Mouse (Mus musculus) neural tube, embryonic 13.5 days (tissue): Measurements from ENCODE around the gene Smoc2. TPM values are rescaled to one million over a fixed set of nuclear protein-coding genes. Genes with fewer than 3 reads are reported as not detected.

Experiments
- ATAC-seq: fragments of 200-750 bp; cut with Nextera tagmentation; 2 replicates; pipeline ENCODE4 v1.8.0; 2017; ENCODE audit warnings: low read depth, mild to moderate bottlenecking, moderate TSS enrichment, moderate library complexity
- H3K27ac ChIP-seq: fragments of 300-500 bp; sonication (generic); replicated peaks from 2 replicates; pipeline ENCODE4 v1.5.1; 2015; ENCODE audit warnings: moderate library complexity, mild to moderate bottlenecking, inconsistent platforms
- H3K27me3 ChIP-seq: fragments of 300-500 bp; sonication (generic); 2 replicates; pipeline ENCODE4 v1.6.1; 2015; ENCODE audit warnings: mild to moderate bottlenecking, inconsistent platforms
- H3K36me3 ChIP-seq: fragments of 300-500 bp; sonication (generic); 2 replicates; pipeline ENCODE4 v1.6.1; 2015; ENCODE audit warnings: mild to moderate bottlenecking, inconsistent platforms
- H3K4me1 ChIP-seq: fragments of 300-500 bp; sonication (generic); replicated peaks from 2 replicates; pipeline ENCODE4 v1.6.1; 2015; ENCODE audit warnings: inconsistent platforms
- H3K4me2 ChIP-seq: fragments of 300-500 bp; sonication (generic); 2 replicates; pipeline ENCODE4 v1.6.1; 2015; ENCODE audit warnings: inconsistent platforms, mild to moderate bottlenecking, moderate library complexity
- H3K4me3 ChIP-seq: fragments of 300-500 bp; sonication (generic); 2 replicates; pipeline ENCODE4 v1.5.1; 2015; ENCODE audit warnings: mild to moderate bottlenecking, inconsistent platforms
- H3K9ac ChIP-seq: fragments of 300-500 bp; sonication (generic); 2 replicates; pipeline ENCODE4 v1.6.1; 2015; ENCODE audit warnings: moderate library complexity, mild to moderate bottlenecking, inconsistent platforms
- H3K9me3 ChIP-seq: fragments of 300-500 bp; sonication (generic); 2 replicates; pipeline ENCODE4 v1.6.1; 2016; ENCODE audit warnings: inconsistent platforms
- WGBS: fragments of 180-500 bp; shearing (Covaris S2); methylation state at CpG from one replicate; pipeline ENCODE4 v1.1.7; 2015; 5-methylcytosine and 5-hydroxymethylcytosine counted together
- polyA plus RNA-seq: library from polyadenylated mRNA; unstranded; fragments of >200 nt; fragmentation: Nextera tagmentation; extraction: Ambion mirVana; gene quantifications from 2 replicates; pipeline ENCODE4 v1.2.1, GENCODE M21; 2015

The Smoc2 gene
- polyA plus RNA-seq, 1 experiment from 2014 or later = 5.8 TPM

- no peak for ATAC-seq
- no peaks in the 10 kb centered on the region for H3K36me3 ChIP-seq
- 74% methylated on average over 4 of the region's 4 CpGs for WGBS
- no peaks in the 10 kb centered on the region for H3K9me3 ChIP-seq
- H3K9ac ChIP-seq = no peak overlapping the region
- H3K27me3 ChIP-seq = no peaks in the 10 kb centered on the region
- H3K4me3 ChIP-seq = no peak overlapping the region
- no peak overlapping the region for H3K4me2 ChIP-seq
- no peaks in the 10 kb centered on the region for H3K4me1 ChIP-seq
- no peak overlapping the region for H3K27ac ChIP-seq
Measured at GRCm38 (mm10) chr17:14249595-14249994, 29.7 kb upstream of the Smoc2 start.

GRCm38 (mm10) chr17:14250401-14250800 lies 28.9 kb upstream of the Smoc2 start:
- Histone ChIP-seq H3K36me3 (no peaks in the 10 kb centered on the region), H3K4me2 (no peak overlapping the region), H3K27me3 (no peaks in the 10 kb centered on the region), H3K27ac (no peak overlapping the region), H3K4me3 (no peak overlapping the region), H3K9ac (no peak overlapping the region), H3K4me1 (no peaks in the 10 kb centered on the region), H3K9me3 (no peaks in the 10 kb centered on the region)
- ATAC-seq = no peak
- WGBS = 76% methylated on average over 8 of the region's 8 CpGs

GRCm38 (mm10) chr17:14252456-14252855 lies 26.9 kb upstream of the Smoc2 start:
- H3K27ac ChIP-seq = no peak overlapping the region
- H3K9me3 ChIP-seq = no peaks in the 10 kb centered on the region
- H3K9ac ChIP-seq = no peak overlapping the region
- ATAC-seq = no peak
- H3K4me3 ChIP-seq = no peak overlapping the region
- 79% methylated on average over 7 of the region's 7 CpGs for WGBS
- H3K4me2 ChIP-seq = no peak overlapping the region
- H3K4me1 ChIP-seq = no peaks in the 10 kb centered on the region
- no peaks in the 10 kb centered on the region for H3K36me3 ChIP-seq
- no peaks in the 10 kb centered on the region for H3K27me3 ChIP-seq

- Histone ChIP-seq H3K4me2 (no peak overlapping the region), H3K4me3 (no peak overlapping the region), H3K27ac (no peak overlapping the region), H3K27me3 (no peaks in the 10 kb centered on the region), H3K4me1 (no peaks in the 10 kb centered on the region), H3K9ac (no peak overlapping the region), H3K36me3 (no peaks in the 10 kb centered on the region), H3K9me3 (no peaks in the 10 kb centered on the region)
- 88% methylated on average over 5 of the region's 5 CpGs for WGBS
- no peak for ATAC-seq
Measured at GRCm38 (mm10) chr17:14254616-14255015, 24.7 kb upstream of the Smoc2 start.

- no peaks in the 10 kb centered on the region for H3K4me1 ChIP-seq
- H3K9me3 ChIP-seq = no peaks in the 10 kb centered on the region
- no peaks in the 10 kb centered on the region for H3K36me3 ChIP-seq
- no peak overlapping the region for H3K4me3 ChIP-seq
- ATAC-seq = no peak
- no peak overlapping the region for H3K4me2 ChIP-seq
- no peak overlapping the region for H3K27ac ChIP-seq
- 89% methylated on average over 7 of the region's 7 CpGs for WGBS
- H3K27me3 ChIP-seq = no peaks in the 10 kb centered on the region
- H3K9ac ChIP-seq = no peak overlapping the region
Measured at GRCm38 (mm10) chr17:14257799-14258520, 21.3 kb upstream of the Smoc2 start.

GRCm38 (mm10) chr17:14258906-14259305 lies 20.4 kb upstream of the Smoc2 start:
- no peaks in the 10 kb centered on the region for H3K4me1 ChIP-seq
- H3K4me2 ChIP-seq = no peak overlapping the region
- no peaks in the 10 kb centered on the region for H3K36me3 ChIP-seq
- no peak overlapping the region for H3K4me3 ChIP-seq
- 27% methylated on average over 6 of the region's 6 CpGs for WGBS
- ATAC-seq = no peak
- H3K27me3 ChIP-seq = no peaks in the 10 kb centered on the region
- no peak overlapping the region for H3K9ac ChIP-seq
- H3K9me3 ChIP-seq = no peaks in the 10 kb centered on the region
- H3K27ac ChIP-seq = no peak overlapping the region

- H3K9me3 ChIP-seq = no peaks in the 10 kb centered on the region
- ATAC-seq = no peak
- H3K27me3 ChIP-seq = no peaks in the 10 kb centered on the region
- H3K4me1 ChIP-seq = no peaks in the 10 kb centered on the region
- no peak overlapping the region for H3K9ac ChIP-seq
- no peak overlapping the region for H3K4me2 ChIP-seq
- no peaks in the 10 kb centered on the region for H3K36me3 ChIP-seq
- H3K4me3 ChIP-seq = no peak overlapping the region
- WGBS = 81% methylated on average over 3 of the region's 3 CpGs
- H3K27ac ChIP-seq = no peak overlapping the region
Measured at GRCm38 (mm10) chr17:14260966-14261365, 18.3 kb upstream of the Smoc2 start.

GRCm38 (mm10) chr17:14262217-14262616 lies 17.1 kb upstream of the Smoc2 start:
- WGBS = 86% methylated on average over 10 of the region's 10 CpGs

GRCm38 (mm10) chr17:14268001-14268400 lies 11.3 kb upstream of the Smoc2 start:
- H3K4me1 ChIP-seq = no peaks in the 10 kb centered on the region
- no peaks in the 10 kb centered on the region for H3K36me3 ChIP-seq
- 90% methylated on average over 4 of the region's 4 CpGs for WGBS
- H3K4me3 ChIP-seq = no peak overlapping the region
- H3K27me3 ChIP-seq = no peaks in the 10 kb centered on the region
- H3K9ac ChIP-seq = no peak overlapping the region
- H3K27ac ChIP-seq = no peak overlapping the region
- no peak for ATAC-seq
- no peaks in the 10 kb centered on the region for H3K9me3 ChIP-seq
- H3K4me2 ChIP-seq = no peak overlapping the region

More at GRCm38 (mm10) chr17:14262217-14262616, 17.1 kb upstream of the Smoc2 start:
- Histone ChIP-seq H3K36me3 (no peaks in the 10 kb centered on the region), H3K27ac (no peak overlapping the region), H3K4me1 (no peaks in the 10 kb centered on the region), H3K4me2 (no peak overlapping the region), H3K27me3 (no peaks in the 10 kb centered on the region), H3K9me3 (no peaks in the 10 kb centered on the region), H3K9ac (no peak overlapping the region), H3K4me3 (no peak overlapping the region)
- ATAC-seq = no peak

- no peak overlapping the region for H3K9ac ChIP-seq
- H3K4me2 ChIP-seq = no peak overlapping the region
- H3K36me3 ChIP-seq = no peaks in the 10 kb centered on the region
- no peak overlapping the region for H3K4me3 ChIP-seq
- H3K9me3 ChIP-seq = no peaks in the 10 kb centered on the region
- WGBS = 88% methylated on average over 6 of the region's 6 CpGs
- no peak for ATAC-seq
- H3K27ac ChIP-seq = no peak overlapping the region
- no peaks in the 10 kb centered on the region for H3K4me1 ChIP-seq
- H3K27me3 ChIP-seq = peaks cover 24% of the 10 kb centered on the region
Measured at GRCm38 (mm10) chr17:14273386-14273785, 5.9 kb upstream of the Smoc2 start.

- 91% methylated on average over 7 of the region's 7 CpGs for WGBS
- Histone ChIP-seq H3K36me3 (no peaks in the 10 kb centered on the region), H3K4me1 (peaks cover 20% of the 10 kb centered on the region), H3K9ac (no peak overlapping the region), H3K9me3 (no peaks in the 10 kb centered on the region), H3K4me3 (no peak overlapping the region), H3K27me3 (peaks cover 63% of the 10 kb centered on the region), H3K27ac (no peak overlapping the region), H3K4me2 (no peak overlapping the region)
- ATAC-seq = no peak
Measured at GRCm38 (mm10) chr17:14277310-14277709, 2.0 kb upstream of the Smoc2 start.

- Histone ChIP-seq H3K27me3 (peaks cover 76% of the 10 kb centered on the region), H3K9me3 (no peaks in the 10 kb centered on the region), H3K27ac (no peak overlapping the region), H3K4me1 (peaks cover 20% of the 10 kb centered on the region), H3K9ac (peak overlapping the region; percentile 58), H3K36me3 (no peaks in the 10 kb centered on the region), H3K4me3 (peak overlapping the region; percentile 44), H3K4me2 (peak overlapping the region; percentile 76)
- WGBS = 1% methylated on average over 10 of the region's 10 CpGs
- no peak for ATAC-seq
Measured at GRCm38 (mm10) chr17:14279966-14280300, 627 bp downstream of the Smoc2 start.

- no peak overlapping the region for H3K27ac ChIP-seq
- H3K4me2 ChIP-seq = peak overlapping the region; percentile 76
- no peak overlapping the region for H3K9ac ChIP-seq
- under 1% methylated on average over 31 of the region's 31 CpGs for WGBS
- peaks cover 20% of the 10 kb centered on the region for H3K4me1 ChIP-seq
- no peak for ATAC-seq
- H3K4me3 ChIP-seq = peak overlapping the region; percentile 44
- H3K27me3 ChIP-seq = peaks cover 76% of the 10 kb centered on the region
- H3K9me3 ChIP-seq = no peaks in the 10 kb centered on the region
- no peaks in the 10 kb centered on the region for H3K36me3 ChIP-seq
Measured at GRCm38 (mm10) chr17:14280425-14280833, 1.1 kb downstream of the Smoc2 start.
